Mouse (Mus musculus): ENCODE measurements at regions not wholly inside any gene's neighbourhood (a gene's known extent, or its start where the extent isn't known, plus 50 kb on each side); places are given as distances from the start of the nearest gene placed in this dataset.

GRCm38 (mm10) chr1:186478428-186479238 is 227.2 kb downstream of the Tgfb2 start:
- peak; percentile 71 for ATAC-seq (ENCODE audit: low FRiP score, low TSS enrichment)
- Histone ChIP-seq H3K27ac (replicated peaks) (no peak overlapping the region), H3K4me3 (ENCODE audit: low read depth, low read length) (no peak overlapping the region), H3K4me2 (replicated peaks; ENCODE audit: low read depth) (no peak overlapping the region), H3K9me3 (ENCODE audit: control insufficient read depth, low read length) (no peaks in the 10 kb centered on the region), H3K27me3 (ENCODE audit: control insufficient read depth, insufficient read depth, low read length) (no peaks in the 10 kb centered on the region), H3K4me1 (replicated peaks; ENCODE audit: control insufficient read depth, insufficient read depth) (no peaks in the 10 kb centered on the region), H3K9ac (ENCODE audit: low read length) (no peak overlapping the region), H3K36me3 (ENCODE audit: control insufficient read depth, insufficient read depth, low read length) (no peaks in the 10 kb centered on the region)
- TF ChIP-seq CTCF (IDR thresholded peaks at IDR 0.05; ENCODE audit: low read depth) (no peak), EP300 (optimal IDR thresholded peaks at IDR 0.05) (no peak)
- 62% methylated on average over 8 of the region's 8 CpGs for WGBS
- DNase-seq (ENCODE audit: low spot score) = peak; percentile 51

- Histone ChIP-seq H3K4me3 (ENCODE audit: low read depth, low read length) (no peak overlapping the region), H3K9ac (ENCODE audit: low read length) (no peak overlapping the region), H3K4me1 (replicated peaks; ENCODE audit: control insufficient read depth, insufficient read depth) (no peaks in the 10 kb centered on the region), H3K27ac (replicated peaks) (no peak overlapping the region), H3K4me2 (replicated peaks; ENCODE audit: low read depth) (no peak overlapping the region), H3K9me3 (ENCODE audit: control insufficient read depth, low read length) (no peaks in the 10 kb centered on the region), H3K36me3 (ENCODE audit: control insufficient read depth, insufficient read depth, low read length) (no peaks in the 10 kb centered on the region), H3K27me3 (ENCODE audit: control insufficient read depth, insufficient read depth, low read length) (no peaks in the 10 kb centered on the region)
- TF ChIP-seq CTCF (IDR thresholded peaks at IDR 0.05; ENCODE audit: low read depth) (no peak), EP300 (optimal IDR thresholded peaks at IDR 0.05) (no peak)
- ATAC-seq (ENCODE audit: low FRiP score, low TSS enrichment) (no peak), DNase-seq (ENCODE audit: low spot score) (no peak)
- 60% methylated on average over 2 of the region's 2 CpGs for WGBS
Measured at GRCm38 (mm10) chr1:186474844-186475243, 230.9 kb downstream of the Tgfb2 start.

- no peak overlapping the region for H3K27ac ChIP-seq (replicated peaks)
- 72% methylated on average over 1 of the region's 1 CpGs for WGBS
- no peaks in the 10 kb centered on the region for H3K27me3 ChIP-seq (ENCODE audit: control insufficient read depth, insufficient read depth, low read length)
- no peak for TF ChIP-seq EP300 (optimal IDR thresholded peaks at IDR 0.05)
- TF ChIP-seq CTCF (IDR thresholded peaks at IDR 0.05; ENCODE audit: low read depth) = no peak
- no peaks in the 10 kb centered on the region for H3K4me1 ChIP-seq (replicated peaks; ENCODE audit: control insufficient read depth, insufficient read depth)
- H3K36me3 ChIP-seq (ENCODE audit: control insufficient read depth, insufficient read depth, low read length) = no peaks in the 10 kb centered on the region
- no peaks in the 10 kb centered on the region for H3K9me3 ChIP-seq (ENCODE audit: control insufficient read depth, low read length)
- DNase-seq (ENCODE audit: low spot score) = no peak
- H3K4me2 ChIP-seq (replicated peaks; ENCODE audit: low read depth) = no peak overlapping the region
- no peak for ATAC-seq (ENCODE audit: low FRiP score, low TSS enrichment)
- no peak overlapping the region for H3K4me3 ChIP-seq (ENCODE audit: low read depth, low read length)
- H3K9ac ChIP-seq (ENCODE audit: low read length) = no peak overlapping the region
Measured at GRCm38 (mm10) chr1:186474385-186474784, 231.4 kb downstream of the Tgfb2 start.

- H3K4me2 ChIP-seq (replicated peaks; ENCODE audit: low read depth) = peak overlapping the region; percentile 14; the same call in 1 of the 2 replicates
- H3K36me3 ChIP-seq (ENCODE audit: control insufficient read depth, insufficient read depth, low read length) = no peaks in the 10 kb centered on the region
- no peak overlapping the region for H3K27ac ChIP-seq (replicated peaks)
- TF ChIP-seq EP300 (optimal IDR thresholded peaks at IDR 0.05) (no peak), CTCF (IDR thresholded peaks at IDR 0.05; ENCODE audit: low read depth) (no peak)
- DNase-seq (ENCODE audit: low spot score) (no peak), ATAC-seq (ENCODE audit: low FRiP score, low TSS enrichment) (no peak)
- 62% methylated on average over 10 of the region's 10 CpGs for WGBS
- no peak overlapping the region for H3K9ac ChIP-seq (ENCODE audit: low read length)
- H3K9me3 ChIP-seq (ENCODE audit: control insufficient read depth, low read length) = no peaks in the 10 kb centered on the region
- no peaks in the 10 kb centered on the region for H3K4me1 ChIP-seq (replicated peaks; ENCODE audit: control insufficient read depth, insufficient read depth)
- no peak overlapping the region for H3K4me3 ChIP-seq (ENCODE audit: low read depth, low read length)
- H3K27me3 ChIP-seq (ENCODE audit: control insufficient read depth, insufficient read depth, low read length) = no peaks in the 10 kb centered on the region
Measured at GRCm38 (mm10) chr1:186472955-186473354, 232.8 kb downstream of the Tgfb2 start.

- Histone ChIP-seq H3K9me3 (ENCODE audit: control insufficient read depth, low read length) (no peaks in the 10 kb centered on the region), H3K27me3 (ENCODE audit: control insufficient read depth, insufficient read depth, low read length) (no peaks in the 10 kb centered on the region), H3K27ac (replicated peaks) (no peak overlapping the region), H3K36me3 (ENCODE audit: control insufficient read depth, insufficient read depth, low read length) (no peaks in the 10 kb centered on the region), H3K4me1 (replicated peaks; ENCODE audit: control insufficient read depth, insufficient read depth) (no peaks in the 10 kb centered on the region), H3K4me3 (ENCODE audit: low read depth, low read length) (no peak overlapping the region), H3K4me2 (replicated peaks; ENCODE audit: low read depth) (no peak overlapping the region), H3K9ac (ENCODE audit: low read length) (no peak overlapping the region)
- ATAC-seq (ENCODE audit: low FRiP score, low TSS enrichment) (no peak), DNase-seq (ENCODE audit: low spot score) (no peak)
- WGBS = 80% methylated on average over 5 of the region's 5 CpGs
- no peak for TF ChIP-seq EP300 (optimal IDR thresholded peaks at IDR 0.05)
- no peak for TF ChIP-seq CTCF (IDR thresholded peaks at IDR 0.05; ENCODE audit: low read depth)
Measured at GRCm38 (mm10) chr1:186465526-186465925, 240.3 kb downstream of the Tgfb2 start.

- no peak overlapping the region for H3K4me2 ChIP-seq (replicated peaks; ENCODE audit: low read depth)
- WGBS = 56% methylated on average over 10 of the region's 10 CpGs
- H3K36me3 ChIP-seq (ENCODE audit: control insufficient read depth, insufficient read depth, low read length) = no peaks in the 10 kb centered on the region
- no peak overlapping the region for H3K9ac ChIP-seq (ENCODE audit: low read length)
- no peaks in the 10 kb centered on the region for H3K4me1 ChIP-seq (replicated peaks; ENCODE audit: control insufficient read depth, insufficient read depth)
- no peaks in the 10 kb centered on the region for H3K9me3 ChIP-seq (ENCODE audit: control insufficient read depth, low read length)
- H3K27ac ChIP-seq (replicated peaks) = no peak overlapping the region
- H3K4me3 ChIP-seq (ENCODE audit: low read depth, low read length) = no peak overlapping the region
- H3K27me3 ChIP-seq (ENCODE audit: control insufficient read depth, insufficient read depth, low read length) = no peaks in the 10 kb centered on the region
- peak; percentile 23 for DNase-seq (ENCODE audit: low spot score)
- TF ChIP-seq CTCF (IDR thresholded peaks at IDR 0.05; ENCODE audit: low read depth) (no peak), EP300 (optimal IDR thresholded peaks at IDR 0.05) (no peak)
- peak; percentile 72; the same call in 1 of the 2 replicates for ATAC-seq (ENCODE audit: low FRiP score, low TSS enrichment)
Measured at GRCm38 (mm10) chr1:186460742-186461141, 245.0 kb downstream of the Tgfb2 start.
